Mouse (Mus musculus) MEL (cell line): ENCODE measurements around the gene Rsph3a.

Experiments used
- CHD2 ChIP-seq: IDR thresholded peaks from 2 replicates; pipeline ENCODE4 v1.6.1; 2011; ENCODE audit warnings: low read length, improper control_type of control experiment
- CTCF ChIP-seq, 3 experiments: IDR thresholded peaks in 2 of 3; conservative IDR thresholded peaks in 1 of 3; 2 replicates each; pipeline ENCODE4 v1.5.1; 2011 to 2012; ENCODE audit warnings: low read length in 3 of 3, low read depth in 2 of 3, mild to moderate bottlenecking in 2 of 3, improper control_type of control experiment in 1 of 3, inconsistent platforms in 1 of 3, mixed read lengths in 1 of 3, moderate library complexity in 1 of 3; ENCODE audit not compliant: control insufficient read depth in 1 of 3, insufficient read depth in 1 of 3, poor library complexity in 1 of 3, severe bottlenecking in 1 of 3
- EP300 ChIP-seq, 2 experiments: IDR thresholded peaks; 2 replicates each; pipeline ENCODE4 v1.6.1; 2011; ENCODE audit warnings: improper control_type of control experiment in 2 of 2, low read length in 2 of 2, low read depth in 1 of 2, mild to moderate bottlenecking in 1 of 2
- GATA1 ChIP-seq: IDR thresholded peaks from 2 replicates; pipeline ENCODE4 v1.6.1; 2011; ENCODE audit warnings: low read depth, low read length, improper control_type of control experiment
- JUND ChIP-seq: IDR thresholded peaks from 2 replicates; pipeline ENCODE4 v1.6.1; 2011; ENCODE audit warnings: low read depth, mild to moderate bottlenecking, improper control_type of control experiment, low read length
- MAX ChIP-seq: IDR thresholded peaks from 2 replicates; pipeline ENCODE4 v1.6.1; 2011; ENCODE audit warnings: low read length, improper control_type of control experiment
- POLR2A ChIP-seq, 2 experiments: IDR thresholded peaks; 2 replicates each; pipeline ENCODE4 v1.6.1; 2011 to 2012; ENCODE audit warnings: low read length in 2 of 2, mild to moderate bottlenecking in 2 of 2, control low read depth in 1 of 2, improper control_type of control experiment in 1 of 2, low read depth in 1 of 2, moderate library complexity in 1 of 2; ENCODE audit not compliant: control insufficient read depth in 1 of 2, insufficient read depth in 1 of 2, poor library complexity in 1 of 2
- SIN3A ChIP-seq: IDR thresholded peaks from 2 replicates; pipeline ENCODE4 v1.6.1; 2012; ENCODE audit warnings: low read length, improper control_type of control experiment, inconsistent platforms
- TCF12 ChIP-seq: IDR thresholded peaks from 2 replicates; pipeline ENCODE4 v1.6.1; 2014; ENCODE audit warnings: low read depth, mild to moderate bottlenecking, inconsistent platforms, low read length, improper control_type of control experiment, moderate library complexity

DNA sequence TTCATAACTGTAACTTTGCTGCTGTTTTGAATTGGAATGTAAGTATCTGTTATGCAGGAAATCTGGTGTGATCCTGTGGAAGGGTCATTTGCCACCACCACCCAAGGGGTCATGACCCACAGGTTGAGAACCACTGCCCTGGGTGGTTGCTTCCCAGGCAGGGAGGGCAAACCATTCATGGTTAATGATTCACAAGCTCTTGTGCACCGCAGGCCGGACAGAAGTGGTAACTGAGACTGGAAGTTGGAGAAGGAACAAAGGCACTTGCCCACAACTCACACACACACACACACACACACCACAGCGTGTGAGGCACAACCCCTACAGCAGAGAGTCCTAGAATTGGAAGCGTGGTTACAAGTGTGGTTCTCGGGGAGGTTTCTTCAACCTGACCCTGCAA, 22.9 kb upstream of the Rsph3a start:
- TF ChIP-seq CTCF (IDR thresholded peaks at IDR 0.05 in 2 of 3, conservative IDR thresholded peaks at IDR 0.05 in 1 of 3; ENCODE audit: control insufficient read depth in 1 of 3, insufficient read depth in 1 of 3, low read depth in 2 of 3, low read length in 3 of 3, poor library complexity in 1 of 3, severe bottlenecking in 1 of 3): no peak
- TF ChIP-seq EP300 (IDR thresholded peaks at IDR 0.05; ENCODE audit: low read depth in 1 of 2, low read length in 2 of 2): no peak
- TF ChIP-seq CHD2: no peak
- TF ChIP-seq POLR2A (IDR thresholded peaks at IDR 0.05; ENCODE audit: control insufficient read depth in 1 of 2, insufficient read depth in 1 of 2, low read depth in 1 of 2, low read length in 2 of 2, poor library complexity in 1 of 2): no peak
- no peak for TF ChIP-seq TCF12
- no peak for TF ChIP-seq JUND
- TF ChIP-seq GATA1: no peak
- no peak for TF ChIP-seq MAX
- TF ChIP-seq SIN3A: no peak
